Mouse (Mus musculus): Measurements from ENCODE around the gene Bmp2k.

DNA sequence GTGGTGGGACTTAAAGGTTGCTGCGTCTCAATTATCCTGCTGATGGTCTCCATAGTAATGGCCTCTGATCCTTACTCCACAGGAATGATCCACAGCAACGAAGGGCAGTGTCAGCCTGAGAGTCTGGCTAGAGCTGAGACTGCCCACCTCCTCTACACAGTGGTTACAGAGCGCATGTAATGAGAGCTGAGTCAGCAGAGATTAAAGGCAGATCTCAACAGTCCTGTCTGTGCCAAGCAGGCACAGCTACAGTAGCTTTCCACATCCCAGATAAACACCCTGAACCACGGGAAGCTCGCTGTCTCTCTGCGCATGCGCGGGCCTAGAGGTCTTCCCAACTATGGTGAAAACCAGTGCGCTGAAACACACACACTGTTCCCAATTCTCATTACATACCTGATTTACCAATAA lies 100.1 kb downstream of the Bmp2k start:
- TF ChIP-seq CTCF (IDR thresholded peaks at IDR 0.05; ENCODE audit: borderline replicate concordance, extremely low read depth, insufficient read depth, insufficient read length), result no peak
- no peak for TF ChIP-seq POLR2A (IDR thresholded peaks at IDR 0.05; ENCODE audit: borderline replicate concordance, extremely low read depth, insufficient read depth, insufficient read length, poor library complexity, severe bottlenecking)

All from brain, embryonic 14.5 days (tissue).